Mouse (Mus musculus) brain, embryonic 18.5 days (tissue): ENCODE data around the gene Cdc26.

Experiments used
- DNase-seq: peaks from one replicate; pipeline ENCODE4 v3.0.0-alpha.2; 2012; ENCODE audit warnings: low read depth, low spot score

Cdc26 gene

DNA sequence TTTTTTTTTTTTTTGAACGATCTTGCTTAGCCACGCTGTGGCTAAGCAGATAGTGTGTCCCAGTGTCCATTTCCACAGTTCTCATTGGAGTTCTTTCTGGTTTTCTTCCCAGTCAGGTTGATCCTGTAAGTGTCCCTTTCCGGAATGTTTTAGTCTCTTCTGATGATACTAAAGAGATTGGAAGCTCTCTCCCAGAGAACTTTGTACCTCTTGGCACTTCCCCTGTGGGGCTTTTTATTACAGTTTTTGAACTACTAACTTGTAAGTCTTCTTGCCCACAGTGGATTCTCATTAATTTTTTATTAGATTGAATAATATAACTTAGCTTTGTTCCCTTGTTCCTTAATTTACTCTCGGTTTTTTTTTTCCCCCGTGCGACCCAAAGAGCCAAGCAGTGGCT lies 46.9 kb downstream of the Cdc26 start:
- no peak for DNase-seq

DNA sequence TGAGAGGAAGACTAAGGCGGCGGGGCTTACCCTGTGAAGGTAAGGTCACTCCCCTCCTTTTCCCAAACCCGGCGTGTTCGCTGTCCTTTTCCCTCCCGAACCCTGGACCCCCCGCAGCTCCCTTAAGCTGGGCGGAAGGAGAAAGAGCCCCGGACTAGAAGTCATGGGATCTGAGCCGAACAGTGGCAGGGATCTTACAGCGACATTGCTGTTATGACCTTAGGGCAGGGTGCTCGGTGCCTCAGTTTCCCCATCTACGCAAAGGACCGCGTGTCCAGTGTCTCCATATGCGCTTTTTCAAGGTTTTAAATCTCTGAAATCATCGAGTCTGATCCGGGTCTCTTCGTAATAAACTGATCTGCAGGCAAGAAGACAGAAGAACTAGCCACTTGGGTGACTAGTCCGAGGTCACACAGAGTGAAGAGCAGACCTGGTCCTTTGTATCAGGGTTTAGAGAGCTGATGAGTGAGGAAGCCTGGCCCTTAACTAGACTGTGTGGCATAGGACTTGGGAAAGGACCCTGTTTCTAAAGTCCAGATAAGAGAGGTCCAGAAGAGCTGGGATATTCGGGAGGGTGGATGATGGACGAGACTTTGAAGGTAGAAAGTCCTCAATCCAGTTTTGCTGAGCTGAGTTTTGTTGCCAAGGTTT lies 47.5 kb downstream of the Cdc26 start:
- DNase-seq = no peak

DNA sequence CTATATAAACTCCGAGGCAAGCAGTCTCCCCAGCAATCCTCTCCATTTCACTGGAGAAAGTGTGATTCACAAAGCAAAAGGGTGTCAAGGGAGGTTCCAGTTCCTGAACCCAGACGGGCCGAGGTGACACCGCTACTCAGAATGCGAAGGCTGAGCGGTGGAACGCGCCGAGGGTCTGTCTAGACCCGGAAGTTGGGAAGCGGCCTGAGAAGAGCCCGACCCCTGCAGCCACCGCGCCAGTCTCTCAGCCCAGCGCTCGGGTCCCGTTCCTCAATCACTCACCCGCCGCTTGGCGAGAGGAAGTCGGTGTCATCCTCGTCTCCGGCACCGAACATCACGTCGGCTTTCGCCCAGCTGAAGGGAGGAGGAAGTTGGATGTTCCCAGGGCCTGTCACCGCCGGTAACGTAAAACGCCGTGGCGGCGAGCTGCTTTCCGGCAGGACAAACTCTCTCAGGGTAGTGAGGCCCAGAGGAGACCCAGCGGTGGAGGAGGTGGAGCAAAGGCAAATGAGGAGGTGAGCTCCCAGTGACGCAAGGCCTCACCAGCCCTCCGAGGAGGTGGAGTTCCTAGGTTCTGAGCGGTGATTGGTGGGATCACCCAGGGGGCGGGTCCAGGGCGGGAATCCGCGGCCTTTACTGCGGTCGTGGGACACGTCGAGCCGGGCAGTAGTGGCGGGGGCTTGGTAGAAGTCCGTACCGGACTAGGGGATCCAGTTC lies 48.2 kb downstream of the Cdc26 start, which contains the start of the genes Fkbp15 and Slc31a1:
Fkbp15 (minus strand) TSS at position 461 of the 717 bp plus-strand sequence.
Slc31a1 (plus strand) TSS at position 640 of the 717 bp plus-strand sequence.
- DNase-seq = peak; percentile 96

DNA sequence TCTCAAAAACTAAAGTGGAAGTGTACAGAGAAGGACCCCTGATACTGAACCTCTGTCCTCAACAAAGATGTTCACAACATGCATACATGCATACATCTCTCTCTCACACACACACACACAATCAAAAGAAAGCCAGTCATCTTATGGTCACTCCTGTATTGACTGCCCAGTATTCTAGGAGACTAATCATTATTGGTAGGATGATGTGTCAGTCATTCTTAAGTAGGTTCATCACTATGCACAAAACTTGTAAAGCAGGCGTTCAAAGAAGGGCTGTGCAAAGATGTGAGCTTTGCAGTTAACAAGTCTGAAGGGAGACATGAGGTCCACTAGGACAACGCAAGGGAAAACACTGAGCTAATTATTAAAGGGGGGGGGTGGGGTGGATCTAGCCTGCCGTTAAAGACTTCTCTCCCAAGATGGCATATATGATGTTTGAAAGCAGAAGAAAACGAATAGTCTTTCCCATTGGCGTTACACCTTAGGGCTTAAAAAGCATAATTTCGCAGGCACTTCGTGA lies 49.1 kb downstream of the Cdc26 start:
- no peak for DNase-seq

DNA sequence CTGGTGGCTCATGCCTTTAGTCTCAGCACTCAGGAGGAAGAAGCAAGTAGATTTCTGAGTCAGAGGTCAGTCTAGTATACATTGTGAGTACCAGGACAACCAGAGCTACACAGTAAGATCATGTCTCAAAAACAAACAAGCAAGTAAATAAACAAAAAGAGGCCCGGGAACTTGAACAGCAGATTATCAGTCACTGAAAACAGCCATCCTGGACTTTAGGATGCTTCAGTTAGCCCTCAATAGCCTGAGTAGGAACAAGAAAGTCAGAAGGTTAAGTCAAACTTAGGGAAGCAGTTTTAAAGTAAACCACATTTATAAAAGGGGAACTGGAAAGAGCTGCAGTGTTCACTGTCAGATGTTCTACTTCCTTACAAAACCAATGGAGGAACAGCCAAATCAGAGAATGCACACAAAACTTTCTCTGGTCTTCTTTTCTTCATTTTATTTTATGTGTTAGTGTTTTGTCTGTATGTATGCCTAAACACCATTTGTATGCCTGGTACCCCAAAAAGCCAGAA lies 50.8 kb downstream of the Cdc26 start:
- DNase-seq = no peak

DNA sequence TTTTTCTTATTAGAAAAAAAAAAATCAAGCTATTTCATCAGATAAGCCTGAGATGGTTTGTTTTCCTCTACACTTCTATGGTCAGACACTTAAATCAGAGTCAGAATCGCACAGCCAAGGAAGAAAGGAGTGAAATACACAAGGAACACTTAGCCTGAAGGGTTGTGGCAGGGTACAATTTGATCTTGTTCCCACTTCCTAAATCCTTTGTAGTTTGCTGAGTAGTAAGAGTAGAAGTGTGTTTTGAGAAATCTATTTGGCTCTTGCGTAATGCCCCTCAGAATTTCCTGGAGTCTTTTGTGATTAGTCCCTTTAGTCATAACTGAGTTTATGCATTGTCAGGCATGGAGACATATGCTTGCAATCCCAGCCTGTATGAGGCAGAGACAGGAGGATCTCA lies 59.1 kb downstream of the Cdc26 start:
- no peak for DNase-seq

DNA sequence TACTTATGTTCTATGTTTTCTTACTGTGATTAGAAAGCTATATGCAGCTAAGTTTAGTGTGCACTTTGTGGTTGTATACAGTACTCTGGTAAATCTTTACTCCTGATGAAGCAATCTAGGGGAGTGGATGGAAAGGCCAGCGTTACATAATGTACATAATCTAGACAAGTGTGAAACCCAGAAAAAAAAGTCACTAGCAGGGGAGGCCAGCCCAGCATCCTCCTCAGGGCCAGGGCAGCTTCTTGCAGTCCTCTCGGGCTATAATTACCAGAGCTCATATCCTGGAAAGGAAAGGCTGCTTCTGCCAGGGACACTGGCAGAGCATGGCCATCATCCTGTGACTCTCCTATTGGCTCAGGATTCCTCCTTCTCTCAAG lies 60.1 kb downstream of the Cdc26 start:
- DNase-seq = no peak

DNA sequence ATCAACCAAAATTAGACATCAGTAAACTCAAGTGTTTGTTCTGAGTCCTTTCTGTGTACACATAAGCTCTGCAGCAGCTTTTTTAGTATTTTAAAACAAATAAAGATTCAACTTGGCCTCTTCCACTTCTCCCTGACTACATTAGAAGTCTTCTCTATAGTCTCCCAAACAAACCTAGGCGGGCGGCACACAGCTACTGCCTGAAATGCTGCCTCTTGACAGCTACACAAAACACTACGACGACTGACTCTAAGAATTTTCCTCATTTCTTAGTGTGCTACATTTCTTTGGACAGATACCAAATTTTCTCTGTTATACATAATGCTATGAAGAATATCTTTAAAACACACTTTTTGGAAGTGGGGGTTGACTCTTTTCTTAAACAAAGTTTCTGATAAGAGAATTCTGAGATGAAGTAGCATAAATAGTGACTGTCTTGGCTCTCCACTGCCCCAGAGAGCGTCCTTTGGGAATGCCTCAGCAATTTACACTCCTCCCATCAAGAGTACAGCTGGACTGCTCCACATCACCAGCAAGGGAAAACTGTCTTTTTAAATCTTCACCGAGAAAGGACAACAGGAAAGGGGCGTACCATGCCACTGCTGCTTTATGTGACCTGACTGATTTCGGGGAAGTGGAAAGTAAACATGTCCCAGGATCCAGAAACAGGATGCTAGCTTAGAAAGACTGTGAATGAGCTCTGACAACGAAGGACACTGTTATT lies 60.7 kb downstream of the Cdc26 start:
- no peak for DNase-seq

DNA sequence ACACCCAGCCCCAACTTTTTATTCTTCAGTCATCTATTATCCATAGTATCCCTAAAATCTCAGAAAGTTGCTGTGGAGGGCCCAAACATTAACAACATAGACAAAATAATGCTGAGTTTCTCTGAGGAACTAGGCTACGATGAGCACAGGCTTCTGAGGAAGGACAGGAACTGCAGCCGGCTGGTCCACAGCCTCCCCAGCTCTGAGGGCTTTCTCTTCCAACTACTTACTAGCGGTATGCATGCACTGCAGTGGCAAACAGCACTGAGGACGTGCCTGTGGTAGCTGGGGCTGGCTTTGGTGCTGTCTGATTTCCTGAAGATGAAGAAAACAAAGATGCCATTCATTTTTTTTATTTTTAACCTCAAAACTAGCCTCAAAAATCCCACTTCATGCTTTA lies 62.6 kb downstream of the Cdc26 start:
- no peak for DNase-seq

DNA sequence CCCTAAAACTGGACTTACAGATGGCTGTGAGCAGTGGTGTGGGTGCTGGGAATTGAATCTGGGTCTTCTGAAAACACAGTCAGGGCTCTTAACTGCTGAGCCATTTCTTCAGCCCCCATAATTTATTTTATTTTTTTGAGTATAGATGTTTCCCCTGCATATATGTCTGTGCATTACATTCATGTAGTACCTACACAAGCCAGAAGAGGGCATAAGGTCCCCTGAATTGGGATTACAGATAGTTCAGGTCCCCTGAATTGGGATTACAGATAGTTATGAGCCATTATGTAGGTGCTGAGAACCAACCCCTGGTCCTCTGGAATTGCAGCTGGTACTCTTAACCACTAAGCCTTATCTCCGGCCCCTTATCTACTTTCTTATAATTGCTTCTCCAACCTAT lies 64.4 kb downstream of the Cdc26 start:
- DNase-seq = no peak

DNA sequence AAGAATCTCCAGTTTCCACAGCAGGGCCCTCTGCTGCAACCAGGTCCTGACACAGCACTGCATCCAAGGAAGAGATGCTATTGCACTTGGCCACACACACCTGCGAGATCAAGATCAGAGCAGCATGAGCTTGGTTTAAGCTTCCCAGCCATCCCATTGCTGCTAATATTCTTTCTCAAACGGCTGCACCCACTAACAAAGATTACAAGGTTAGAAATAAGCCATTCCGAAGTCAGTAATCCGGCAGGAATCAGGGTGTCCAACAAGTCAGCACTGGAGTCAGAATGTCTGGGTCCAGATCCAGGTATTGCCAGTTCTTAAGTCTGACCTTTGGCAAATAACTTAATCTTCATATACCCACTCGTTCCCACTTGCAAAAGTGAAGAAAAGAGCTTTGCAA lies 69.9 kb downstream of the Cdc26 start:
- no peak for DNase-seq
